Mouse (Mus musculus) activated CD4-positive, CD25-positive, alpha-beta regulatory T cell, adult 4 months (primary cell): ENCODE measurements around the gene Il22. TPM values are rescaled to one million over a fixed set of nuclear protein-coding genes. Genes with fewer than 3 reads are reported as not detected.
A peak's percentile ranks its signal among the peaks of the same experiment; 100 is the strongest.
"Not testable (repeated sequence)": the region's sequence is repeated elsewhere in the genome, so short reads cannot be mapped to it uniquely, and the experiment has no call there.

Experiments used
- ATAC-seq: one replicate; pipeline ENCODE4 v1.8.0; 2017
- polyA plus RNA-seq, 2 experiments: library from polyadenylated mRNA; unstranded; fragments of 100-300 nt; shearing (Covaris generic); gene quantifications; one replicate each; pipeline ENCODE4 v1.2.1; 2017

The Il22 gene
- polyA plus RNA-seq: not detected

GRCm38 (mm10) chr10:118204642-118205041 is at the start of gene Il22:
Il22 (plus strand) TSS chr10:118204942.
- ATAC-seq: no peak

DNA sequence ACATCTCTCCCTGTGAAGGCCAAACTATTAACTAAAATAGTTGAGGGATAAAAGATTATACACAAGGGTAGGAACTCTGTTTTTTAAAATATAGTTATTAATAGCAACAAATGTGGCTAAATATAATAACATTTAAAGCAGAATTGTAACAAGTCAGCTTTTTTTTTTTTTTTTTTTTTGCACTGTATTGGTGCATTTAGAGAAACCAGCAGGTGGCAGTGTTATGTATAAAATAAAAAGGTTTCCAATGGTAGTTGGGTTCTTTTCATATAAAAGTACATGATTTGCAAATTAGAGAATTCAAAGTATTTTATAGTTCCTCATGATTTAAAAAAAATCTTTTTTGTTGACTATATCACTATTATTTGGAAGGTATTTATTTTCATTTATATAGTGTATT is 48.8 kb upstream of the Il22 start:
- no peak for ATAC-seq

DNA sequence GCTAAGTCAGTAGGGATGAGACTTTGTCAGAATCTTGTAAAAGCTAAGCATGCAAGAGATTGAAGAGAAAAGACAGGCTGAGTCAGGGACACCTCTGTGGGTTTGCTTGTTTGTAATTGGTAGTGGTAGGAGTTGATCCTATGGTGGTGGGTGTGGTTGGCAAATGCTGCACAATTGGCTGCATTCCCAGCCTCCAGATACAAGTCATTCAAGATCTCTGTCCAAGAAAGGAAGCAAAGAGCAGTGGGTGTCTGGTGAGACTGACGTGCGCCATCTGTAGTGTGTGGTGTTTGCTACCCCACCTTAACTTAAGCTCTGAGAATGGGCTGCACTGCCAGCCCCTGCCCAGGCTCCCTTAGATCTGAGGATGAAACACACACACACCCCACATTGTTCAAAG is 43.6 kb upstream of the Il22 start:
- ATAC-seq: no peak

- no peak for ATAC-seq
Measured at GRCm38 (mm10) chr10:118169212-118169611, 35.5 kb upstream of the Il22 start.

DNA sequence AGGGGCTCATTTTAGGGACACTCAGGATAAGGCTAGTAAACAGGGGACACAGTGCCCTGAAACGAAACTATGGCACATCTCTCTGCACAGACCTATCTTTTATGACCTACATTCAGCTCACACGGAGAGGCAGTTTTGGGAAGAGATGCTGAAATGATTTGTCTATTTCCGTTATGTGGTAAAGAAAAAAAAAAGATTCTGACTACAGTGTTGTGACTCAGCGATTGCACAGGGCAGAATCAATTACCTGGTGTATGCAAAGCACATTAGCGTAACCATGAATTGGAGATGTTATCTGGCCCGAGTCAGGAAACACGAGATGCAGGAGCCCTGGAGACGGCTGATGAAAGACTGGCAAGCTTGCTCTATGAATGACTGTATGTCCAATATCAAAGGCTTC is 32.3 kb upstream of the Il22 start:
- peak; percentile 94 for ATAC-seq

GRCm38 (mm10) chr10:118172876-118173275 is 31.9 kb upstream of the Il22 start:
- no peak for ATAC-seq

GRCm38 (mm10) chr10:118175542-118175941 is 29.2 kb upstream of the Il22 start:
- ATAC-seq: not testable (repeated sequence)

GRCm38 (mm10) chr10:118178735-118179151 is 26.0 kb upstream of the Il22 start:
- no peak for ATAC-seq

GRCm38 (mm10) chr10:118179265-118179664 is 25.5 kb upstream of the Il22 start:
- no peak for ATAC-seq

DNA sequence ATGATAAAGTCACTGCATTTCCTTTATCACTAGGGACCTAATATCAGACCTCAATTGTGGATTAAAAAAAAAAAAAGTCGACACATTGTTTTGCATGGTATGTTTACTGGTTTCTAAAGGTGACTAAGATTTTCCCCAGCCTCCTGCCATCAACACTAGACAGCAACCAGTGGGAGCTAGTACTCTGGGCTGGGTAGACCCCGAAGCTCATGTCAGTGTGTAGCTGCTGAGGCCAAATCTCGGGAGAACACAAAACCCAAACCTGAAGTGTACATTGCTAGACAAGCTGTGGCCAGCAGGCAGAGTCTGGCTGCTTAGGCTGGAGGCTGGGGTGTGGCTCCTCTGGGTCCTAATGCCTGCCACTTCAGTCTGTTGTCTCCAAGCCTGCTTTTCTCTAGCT is 9.6 kb upstream of the Il22 start:
- ATAC-seq: peak; percentile 49

GRCm38 (mm10) chr10:118215719-118216393 is 11.1 kb downstream of the Il22 start:
- ATAC-seq: not testable (repeated sequence)

DNA sequence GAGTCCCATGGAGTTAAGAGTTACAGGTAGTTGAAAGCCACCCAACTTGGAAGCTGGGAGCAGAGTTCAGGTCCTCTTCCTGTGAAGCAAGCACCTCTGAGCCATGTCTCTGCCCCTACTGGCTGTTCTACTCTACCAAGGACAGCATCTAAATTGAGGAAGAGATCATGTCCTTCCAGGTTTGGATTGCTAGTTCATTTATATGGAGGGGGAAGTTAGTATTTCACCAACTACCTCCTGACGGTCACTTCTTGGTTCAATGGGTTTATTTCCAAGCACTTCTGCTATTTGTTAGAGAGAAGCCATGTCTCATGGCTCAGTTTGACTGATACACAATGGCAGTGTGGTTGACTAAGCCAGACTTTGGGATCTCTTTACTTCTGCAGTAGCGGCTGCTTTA is 22.9 kb downstream of the Il22 start:
- ATAC-seq: not testable (repeated sequence)

- ATAC-seq: not testable (repeated sequence)
Measured at GRCm38 (mm10) chr10:118232607-118233006, 27.9 kb downstream of the Il22 start.

GRCm38 (mm10) chr10:118240680-118241079 is 35.9 kb downstream of the Il22 start, which contains the start of gene Gm32717:
Gm32717 (minus strand) TSS chr10:118240780.
- ATAC-seq: not testable (repeated sequence)

- not testable (repeated sequence) for ATAC-seq
Measured at GRCm38 (mm10) chr10:118249006-118249595, 44.4 kb downstream of the Il22 start.

DNA sequence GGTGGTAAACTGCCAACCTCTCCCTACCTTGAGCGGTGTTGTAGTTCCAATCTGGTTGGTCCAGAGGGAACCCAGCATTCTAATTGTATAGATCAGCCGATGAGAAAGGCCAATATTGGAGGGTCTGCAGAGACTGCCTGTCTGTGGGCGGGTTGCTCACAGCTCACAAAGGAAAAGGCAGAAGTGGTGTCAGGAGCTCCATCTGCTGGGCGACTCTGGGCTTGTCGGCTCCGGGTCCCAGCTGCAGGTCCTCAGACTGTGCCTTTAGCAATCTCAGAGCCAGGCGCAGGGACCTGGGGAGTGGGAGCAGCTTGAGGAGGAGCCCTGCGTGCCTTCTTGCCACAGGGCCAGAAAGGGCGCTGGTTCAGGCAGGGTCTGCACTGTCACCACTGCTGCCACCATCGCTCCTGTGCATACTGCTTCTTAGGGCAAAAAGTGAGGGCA is 46.1 kb downstream of the Il22 start:
- ATAC-seq: no peak

DNA sequence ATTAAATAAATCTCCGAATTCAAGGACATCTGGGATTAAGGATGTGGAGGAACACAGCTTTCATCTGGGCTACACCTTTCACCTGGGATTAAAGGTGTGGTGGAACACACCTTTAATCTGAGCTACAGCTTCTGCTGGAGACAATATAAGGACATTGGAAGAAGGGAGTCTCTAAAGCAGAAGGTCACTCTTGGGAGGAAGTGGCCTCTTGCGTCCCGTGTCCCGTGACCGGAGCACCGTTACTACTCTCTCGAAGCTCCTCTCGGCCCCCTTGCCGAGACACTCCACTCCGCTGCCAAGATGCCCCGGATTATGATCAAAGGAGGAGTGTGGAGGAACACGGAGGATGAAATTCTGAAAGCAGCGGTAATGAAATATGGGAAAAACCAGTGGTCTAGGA is 53.6 kb downstream of the Il22 start, which contains the start of gene Gm32802:
TSS of gene Gm32802 (plus strand) at position 301 of the 400 bp plus-strand sequence.
- ATAC-seq: not testable (repeated sequence)

Other genes starting within 250 kb of the Il22 start
- gene Mdm1, start 63.1 kb upstream of the Il22 start, polyA plus RNA-seq: 10 to 100 TPM in 1 of 2 experiments, 1 to 10 TPM in 1; 6.3 to 10.3 TPM
- gene Gm32717, start 35.8 kb downstream of the Il22 start, polyA plus RNA-seq: not detected
- not detected for gene Gm32802, start 53.7 kb downstream of the Il22 start, polyA plus RNA-seq
- under 1 TPM in 1 of 2 experiments, not detected in 1; 0.49 TPM for gene Iltifb, start 90.1 kb downstream of the Il22 start, polyA plus RNA-seq
- not detected for gene Gm9040, start 122.0 kb downstream of the Il22 start, polyA plus RNA-seq
- not detected for gene Gm9044, start 127.5 kb downstream of the Il22 start, polyA plus RNA-seq
- gene Gm9045, start 132.9 kb downstream of the Il22 start, polyA plus RNA-seq: not detected
- gene Gm9046, start 138.3 kb downstream of the Il22 start, polyA plus RNA-seq: not detected
- gene Gm9048, start 143.7 kb downstream of the Il22 start, polyA plus RNA-seq: under 1 TPM in 1 of 2 experiments, not detected in 1; 0.48 TPM
- gene Gm9049, start 149.2 kb downstream of the Il22 start, polyA plus RNA-seq: not detected
- gene Ifng, start 236.1 kb downstream of the Il22 start, polyA plus RNA-seq: 1 to 10 TPM; 8.9 to 9.8 TPM